Mouse (Mus musculus) mouse embryonic stem cell (cell line): ENCODE measurements around the gene Rassf1.

Experiments used
- in situ Hi-C, 2 experiments: fragments of 300-500 bp; cut with MboI; formaldehyde crosslinking; loops; 1 replicate in 1 of 2; 3 replicates in 1 of 2; pipeline ENCODE4 v1.14.3; 2019 to 2020; ENCODE audit warnings: low sequenced_read_pairs in 2 of 2, low pct_unique_long_range_greater_than_20kb in 1 of 2, mixed read lengths in 1 of 2; ENCODE audit not compliant: unreplicated experiment in 1 of 2

The Rassf1 gene

DNA sequence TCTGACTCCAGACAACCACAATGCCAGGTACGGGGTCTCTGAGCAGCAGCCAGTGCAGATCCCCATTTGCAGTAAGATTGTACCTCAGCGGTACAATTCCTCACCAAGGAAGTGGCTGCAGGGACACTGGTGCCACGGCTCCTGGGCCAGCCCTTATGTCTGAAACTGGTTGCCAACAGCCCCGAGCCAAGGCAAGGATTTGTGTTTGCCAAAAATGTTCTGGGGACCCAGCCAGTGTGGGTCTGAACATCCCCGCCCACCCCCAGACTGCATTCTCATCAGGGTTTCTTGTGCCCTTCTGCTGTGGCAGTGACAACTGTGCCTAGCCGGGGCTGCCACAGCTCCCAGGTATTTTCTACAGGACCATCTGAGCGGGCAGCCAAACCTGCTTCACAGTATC is 13.1 kb upstream of the Rassf1 start:
- in situ Hi-C loops = no loop called here

- in situ Hi-C loops = no loop called here
Observed at GRCm38 (mm10) chr9:107538711-107539110, 12.6 kb upstream of the Rassf1 start.

- in situ Hi-C loops = no loop called here
Observed at GRCm38 (mm10) chr9:107539940-107540339, 11.4 kb upstream of the Rassf1 start.

- in situ Hi-C loops = no loop called here
Observed at GRCm38 (mm10) chr9:107540420-107540819, 10.9 kb upstream of the Rassf1 start.

- in situ Hi-C loops = no loop called here
Observed at GRCm38 (mm10) chr9:107541005-107541404, 10.3 kb upstream of the Rassf1 start.

GRCm38 (mm10) chr9:107541474-107542351 is 9.6 kb upstream of the Rassf1 start, which contains the start of the genes Cyb561d2 and Nprl2:
Gene Cyb561d2 (minus strand): TSS chr9:107542193.
Gene Nprl2 (plus strand): TSS chr9:107542226.
- in situ Hi-C loops = no loop called here

- in situ Hi-C loops = no loop called here
Observed at GRCm38 (mm10) chr9:107542352-107542686, 9.0 kb upstream of the Rassf1 start.

- in situ Hi-C loops = no loop called here
Observed at GRCm38 (mm10) chr9:107542721-107543120, 8.6 kb upstream of the Rassf1 start.

- in situ Hi-C loops = no loop called here
Observed at GRCm38 (mm10) chr9:107543299-107543698, 8.1 kb upstream of the Rassf1 start.

DNA sequence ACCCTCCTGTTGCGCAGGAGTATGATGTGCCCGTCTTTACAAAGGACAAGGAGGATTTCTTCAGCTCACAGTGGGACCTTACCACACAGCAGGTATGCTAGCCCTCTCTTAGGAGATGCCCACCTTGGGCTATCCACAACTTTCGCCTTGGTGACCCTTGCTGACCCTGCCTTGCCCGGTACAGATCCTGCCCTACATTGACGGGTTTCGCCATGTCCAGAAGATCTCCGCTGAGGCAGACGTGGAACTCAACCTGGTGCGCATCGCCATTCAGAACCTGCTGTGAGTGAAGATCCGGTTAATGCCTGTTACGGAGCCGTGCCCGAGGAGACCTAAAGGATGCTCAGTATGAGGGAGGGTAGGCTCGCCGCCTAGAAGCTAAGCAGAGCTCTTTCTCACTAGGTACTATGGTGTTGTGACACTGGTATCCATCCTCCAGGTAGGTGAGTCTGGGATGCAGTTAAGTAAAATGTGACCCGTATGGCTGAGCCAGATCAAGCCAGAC is 7.1 kb upstream of the Rassf1 start:
- in situ Hi-C loops = no loop called here

DNA sequence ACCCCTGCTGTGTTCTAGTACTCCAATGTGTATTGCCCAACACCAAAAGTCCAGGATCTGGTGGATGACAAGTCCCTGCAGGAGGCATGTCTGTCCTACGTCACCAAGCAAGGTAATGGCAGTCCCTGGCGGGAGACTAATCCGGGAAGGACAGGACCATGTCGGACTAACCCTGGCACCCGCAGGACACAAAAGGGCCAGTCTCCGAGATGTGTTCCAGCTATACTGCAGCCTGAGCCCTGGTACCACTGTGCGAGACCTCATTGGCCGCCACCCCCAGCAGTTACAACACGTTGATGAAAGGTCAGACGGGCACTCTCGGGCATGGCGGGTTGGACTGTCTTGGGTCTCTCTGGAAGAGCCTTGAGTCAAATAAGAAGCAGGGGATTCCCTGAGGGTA is 6.6 kb upstream of the Rassf1 start:
- in situ Hi-C loops = no loop called here

DNA sequence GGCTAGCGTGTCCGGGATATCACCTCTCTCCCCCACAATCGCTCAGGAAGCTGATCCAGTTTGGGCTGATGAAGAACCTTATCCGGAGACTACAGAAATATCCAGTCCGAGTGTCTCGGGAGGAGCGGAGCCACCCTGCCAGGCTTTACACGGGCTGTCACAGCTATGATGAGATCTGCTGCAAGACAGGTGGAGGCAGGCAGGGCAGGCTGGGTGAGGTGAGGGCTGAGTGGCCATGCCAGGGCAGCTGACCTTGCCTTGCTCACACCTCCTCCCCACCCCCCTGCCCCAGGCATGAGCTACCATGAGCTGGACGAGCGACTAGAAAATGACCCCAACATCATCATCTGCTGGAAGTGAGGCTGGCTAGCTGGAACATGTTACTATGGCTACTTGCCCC is 6.2 kb upstream of the Rassf1 start:
- in situ Hi-C loops = no loop called here

- in situ Hi-C loops = no loop called here
Observed at GRCm38 (mm10) chr9:107545602-107546001, 5.8 kb upstream of the Rassf1 start.

GRCm38 (mm10) chr9:107547026-107547425 is 4.3 kb upstream of the Rassf1 start, which contains the start of gene Zmynd10:
Gene Zmynd10 (plus strand): TSS chr9:107547298.
- in situ Hi-C loops = no loop called here

- in situ Hi-C loops = no loop called here
Observed at GRCm38 (mm10) chr9:107547957-107548356, 3.4 kb upstream of the Rassf1 start.

DNA sequence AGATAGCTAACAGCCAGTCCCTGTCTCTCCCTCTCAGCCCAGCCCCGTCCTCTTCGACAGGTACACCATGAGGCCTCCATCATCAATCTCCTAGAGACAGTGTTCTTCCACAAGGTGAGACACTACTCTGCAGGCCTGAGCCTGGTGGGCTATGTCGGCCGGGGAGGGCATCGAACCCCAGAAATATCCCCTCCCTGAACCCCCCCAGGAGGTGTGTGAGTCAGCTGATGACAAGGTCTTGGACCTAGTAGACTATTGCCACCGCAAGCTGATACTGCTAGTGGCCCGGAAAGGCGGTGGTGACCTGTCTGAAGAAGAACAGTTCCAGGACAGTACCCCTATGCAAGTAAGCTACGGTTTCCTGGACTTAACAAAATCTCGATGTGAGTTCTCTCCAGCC is 2.5 kb upstream of the Rassf1 start:
- in situ Hi-C loops = no loop called here

DNA sequence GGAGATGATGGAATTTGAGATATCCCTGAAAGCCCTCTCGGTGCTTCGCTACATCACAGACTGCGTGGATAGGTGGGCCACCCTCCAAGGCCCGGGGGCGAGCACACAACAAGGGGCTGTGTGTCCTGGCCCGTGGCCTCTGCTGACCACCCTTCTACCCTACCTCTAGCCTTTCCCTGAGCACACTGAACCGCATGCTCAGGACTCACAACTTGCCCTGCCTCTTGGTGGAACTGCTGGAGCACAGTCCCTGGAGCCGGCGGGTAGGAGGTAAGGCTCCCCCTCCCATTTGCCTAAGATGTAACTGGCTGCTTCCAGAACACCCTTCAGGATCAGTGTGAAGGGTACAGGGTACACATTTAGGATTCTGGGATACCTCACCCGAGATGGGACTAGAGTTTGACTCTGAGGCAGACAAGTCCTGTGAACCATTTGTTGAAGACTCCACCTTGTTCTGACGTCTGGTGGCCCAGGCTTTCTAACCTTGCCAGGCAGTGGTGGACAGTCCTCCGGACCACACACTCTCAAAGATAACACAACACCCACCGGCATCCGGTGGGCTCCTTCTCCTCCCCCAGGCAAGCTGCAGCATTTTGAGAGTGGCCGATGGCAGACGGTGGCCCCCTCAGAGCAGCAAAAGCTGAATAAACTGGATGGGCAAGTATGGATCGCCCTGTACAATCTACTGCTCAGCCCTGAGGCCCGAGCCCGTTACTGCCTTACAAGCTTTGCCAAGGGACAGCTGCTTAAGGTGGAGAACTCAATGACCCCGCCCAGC is 1.9 kb upstream of the Rassf1 start:
- in situ Hi-C loops = no loop called here

DNA sequence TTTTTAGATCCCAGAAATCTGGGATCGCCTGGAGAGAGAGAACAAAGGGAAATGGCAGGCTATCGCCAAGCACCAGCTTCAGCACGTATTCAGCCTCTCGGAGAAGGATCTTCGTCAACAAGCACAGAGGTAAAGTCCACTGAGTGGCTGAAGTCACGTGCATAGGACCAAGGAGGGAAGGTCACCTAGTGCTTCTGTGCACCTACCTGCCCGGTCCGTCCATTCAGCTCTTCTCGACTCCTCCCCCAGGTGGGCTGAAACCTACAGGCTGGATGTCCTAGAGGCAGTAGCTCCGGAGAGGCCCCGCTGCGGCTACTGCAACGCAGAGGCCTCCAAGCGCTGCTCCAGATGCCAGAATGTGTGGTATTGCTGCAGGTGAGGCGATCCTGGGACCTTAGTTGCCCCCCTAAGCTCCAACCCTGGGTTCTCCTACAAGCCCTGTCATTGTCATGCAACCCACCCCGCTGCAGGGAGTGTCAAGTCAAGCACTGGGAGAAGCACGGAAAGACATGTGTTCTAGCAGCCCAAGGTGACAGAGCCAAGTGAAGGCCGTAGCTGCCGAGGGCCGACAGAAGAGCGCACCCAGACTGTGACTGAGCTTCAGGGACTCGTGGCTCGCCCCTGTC is 751 bp upstream of the Rassf1 start:
- in situ Hi-C loops = no loop called here

DNA sequence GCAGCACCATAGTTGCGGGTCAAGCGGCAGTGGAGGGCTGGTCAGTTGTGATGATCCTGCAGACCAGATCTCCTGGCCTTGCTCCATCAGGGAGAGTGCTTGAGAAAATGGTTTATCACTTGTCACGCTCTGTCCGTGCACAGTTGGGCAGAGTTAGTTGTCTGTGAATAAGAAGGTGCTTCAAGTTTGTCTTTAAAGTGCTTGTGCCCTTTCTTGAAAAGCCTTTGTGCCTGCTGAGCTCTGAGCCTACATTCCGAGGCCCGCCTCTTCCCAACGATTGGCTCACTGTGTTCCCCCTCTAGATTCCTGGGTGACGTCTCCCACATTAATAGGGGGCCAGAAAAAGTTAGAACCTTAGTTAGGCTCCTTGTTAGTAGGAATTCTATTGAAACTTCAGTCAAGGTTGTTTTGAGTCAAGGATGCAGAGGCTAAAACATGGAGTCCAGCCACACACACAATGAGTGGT is 568 bp downstream of the Rassf1 start:
- in situ Hi-C loops = no loop called here
